In genomic region chr1:177286764-177287163, GRCm38 (mm10) we compare ENCODE assay signal across 28 mouse cellular contexts. TPM values are rescaled to one million over a fixed set of nuclear protein-coding genes. Genes with fewer than 3 reads are reported as not detected.
DNase-seq lines count a peak whose midpoint lies in the region; ATAC-seq and TF ChIP-seq lines count a peak whose summit lies in the region.
"Had no signal": no experiment of that assay in that cellular context is flagged by ENCODE, and none has a peak within 500 bp of the region (broad histone marks: within the 10 kb centered on the region; RNA-seq: fewer than 3 reads in every experiment).

No protein-coding gene starts in this region.

- no peaks in the 10 kb centered on the region for H3K4me1 ChIP-seq in heart, adult 2 months (ENCODE audit: control insufficient read depth, insufficient read depth, low read length)
- peaks cover 2% of the 10 kb centered on the region; the same call in 1 of the 2 replicates for H3K4me1 ChIP-seq in limb, embryonic 10.5 days
- H3K4me1 ChIP-seq: embryonic facial prominence, embryonic 12.5 days; hindbrain, embryonic 15.5 days; liver, embryonic 15.5 days had no signal

- H3K9me3 ChIP-seq in limb, embryonic 10.5 days (replicated peaks) = no peaks in the 10 kb centered on the region
- H3K9me3 ChIP-seq: embryonic facial prominence, embryonic 12.5 days; hindbrain, embryonic 10.5 days; hindbrain, embryonic 15.5 days; limb, embryonic 12.5 days; liver, embryonic 15.5 days had no signal

- no peak overlapping the region for H3K9ac ChIP-seq in heart, adult 2 months (ENCODE audit: low read depth, low read length)
- H3K9ac ChIP-seq: embryonic facial prominence, embryonic 12.5 days; hindbrain, embryonic 15.5 days; limb, embryonic 12.5 days; liver, embryonic 15.5 days; lung, embryonic 14.5 days had no signal

- H3K27me3 ChIP-seq in heart, adult 2 months (ENCODE audit: control insufficient read depth, insufficient read depth, low read length) = no peaks in the 10 kb centered on the region
- no peaks in the 10 kb centered on the region for H3K27me3 ChIP-seq in limb, embryonic 10.5 days (ENCODE audit: low read depth, poor library complexity, severe bottlenecking)
- H3K27me3 ChIP-seq: embryonic facial prominence, embryonic 12.5 days; hindbrain, embryonic 15.5 days; limb, embryonic 12.5 days; liver, embryonic 15.5 days had no signal

- TF ChIP-seq POLR2A in heart, adult 2 months (IDR thresholded peaks at IDR 0.05; ENCODE audit: insufficient read depth, low read depth, low read length) = no peak

- H3K27ac ChIP-seq in heart, adult 2 months = no peak overlapping the region
- no peak overlapping the region for H3K27ac ChIP-seq in limb, embryonic 10.5 days
- H3K27ac ChIP-seq: embryonic facial prominence, embryonic 12.5 days; hindbrain, embryonic 10.5 days; hindbrain, embryonic 15.5 days; limb, embryonic 12.5 days; liver, embryonic 15.5 days had no signal

- intact Hi-C loops in heart, adult 2 months (cut with DNase I) = no loop called here

- no peak overlapping the region for H3K4me3 ChIP-seq in heart, adult 2 months
- no peak overlapping the region for H3K4me3 ChIP-seq in limb, embryonic 10.5 days
- H3K4me3 ChIP-seq: embryonic facial prominence, embryonic 12.5 days; hindbrain, embryonic 10.5 days; hindbrain, embryonic 15.5 days; limb, embryonic 12.5 days; liver, embryonic 15.5 days had no signal

- no peak for TF ChIP-seq EP300 in heart, adult 2 months (IDR thresholded peaks at IDR 0.05; ENCODE audit: insufficient read depth, low read depth, low read length)

- WGBS in heart, adult 2 months = 48% methylated on average over 3 of the region's 3 CpGs
- WGBS in limb, embryonic 10.5 days = 50% methylated on average over 3 of the region's 3 CpGs

- peak; percentile 91 for ATAC-seq in granulocyte monocyte progenitor cell, adult 5-6 weeks (replicated peaks; ENCODE audit: poor library complexity, severe bottlenecking)
- ATAC-seq: inflammation-experienced regulatory T-cells, adult 6 months; midbrain, embryonic 16.5 days; Patski had no signal

- TF ChIP-seq CTCF in heart, adult 2 months (IDR thresholded peaks at IDR 0.05) = no peak

- H3K36me3 ChIP-seq in heart, adult 2 months (ENCODE audit: control insufficient read depth, insufficient read depth, low read length) = no peaks in the 10 kb centered on the region
- no peaks in the 10 kb centered on the region for H3K36me3 ChIP-seq in limb, embryonic 10.5 days
- H3K36me3 ChIP-seq: embryonic facial prominence, embryonic 12.5 days; hindbrain, embryonic 10.5 days; hindbrain, embryonic 15.5 days; limb, embryonic 12.5 days; liver, embryonic 15.5 days had no signal

- peak; percentile 79 for DNase-seq in heart, adult 11 months
- DNase-seq in heart, adult 2 months = no peak
- DNase-seq in brain, adult 2 months (ENCODE audit: low read depth, low spot score) = peak; percentile 43
- DNase-seq in layer of hippocampus, postnatal 14 days (ENCODE audit: low spot score in 2 of 2) = peak; percentile 39 to 60
- DNase-seq in limb, embryonic 10.5 days (ENCODE audit: low spot score) = no peak
- DNase-seq in adrenal gland, postnatal 10 days = no peak
- no peak for DNase-seq in frontal cortex, postnatal 36 days (ENCODE audit: low spot score in 2 of 2)
- DNase-seq: adrenal gland, postnatal 36 days; cerebellum, adult 11 months; cerebellum, adult 9-10 months; cerebellum, postnatal 36 days; embryo, embryonic 11 days; gastrocnemius, postnatal 36 days; heart, postnatal 14 days; kidney, adult 18-20 months; lung, embryonic 14.5 days; lung, postnatal 14 days; right cerebral cortex, postnatal 25 days; thymus, postnatal 25 days had no signal

- no peaks in the 10 kb centered on the region for H3K79me2 ChIP-seq in heart, adult 2 months (replicated peaks; ENCODE audit: control insufficient read depth, insufficient read depth, low read length)

RNA-seq across cellular contexts. Expression of gene Akt3, which starts 28.8 kb away (rescaled TPM):
- total RNA-seq in heart, adult 2 months (2021) = 10 to 100 TPM; 20.0 to 20.2 TPM
- polyA plus RNA-seq in heart, adult 2 months (2012; rRNA removed) = 4.8 and 6.6 TPM in 2 replicates
- total RNA-seq in granulocyte monocyte progenitor cell, adult 5-6 weeks (2014; fragmentation: Nextera tagmentation) = 28.1 and 36.3 TPM in 2 replicates
- total RNA-seq in granulocyte monocyte progenitor cell, adult 5-6 weeks (2017) = 36.7 and 47.1 TPM in 2 replicates
- total RNA-seq in layer of hippocampus, postnatal 14 days (2021) = 100 to 1,000 TPM; 287 to 289 TPM
- 6.2 and 7.1 TPM in 2 replicates for polyA plus RNA-seq in limb, embryonic 10.5 days (2016; fragmentation: Nextera tagmentation; extraction: Ambion mirVana)
- 10 to 100 TPM; 26.6 to 33.3 TPM for total RNA-seq in adrenal gland, postnatal 10 days (2021)

Comparison
In these comparisons a context has a peak if more than half of its experiments do, and no peak if none do; other contexts are left out.
1. DNase-seq: peak in heart, adult 11 months (single experiment), brain, adult 2 months (single experiment) and layer of hippocampus, postnatal 14 days (2 of 2); none in heart, adult 2 months (0 of 2), limb, embryonic 10.5 days (single experiment), adrenal gland, postnatal 10 days (single experiment) and frontal cortex, postnatal 36 days (0 of 2).
2. RNA of gene Akt3, which starts 28.8 kb away (total RNA-seq): 287 to 289 TPM in layer of hippocampus, postnatal 14 days; 28.1 to 47.1 TPM in granulocyte monocyte progenitor cell, adult 5-6 weeks, 26.6 to 33.3 TPM in adrenal gland, postnatal 10 days and 20.0 to 20.2 TPM in heart, adult 2 months; every median in the first group is over 4 times any median in the second.